Mouse (Mus musculus) left cerebral cortex, postnatal 14 days (tissue): Measurements from ENCODE around the gene Gzmm. TPM values are rescaled to one million over a fixed set of nuclear protein-coding genes. Genes with fewer than 3 reads are reported as not detected.

Experiments used
- DNase-seq, 2 experiments: peaks; one replicate each; pipeline ENCODE4 v3.0.0; 2021 to 2022; ENCODE audit warnings: low spot score in 2 of 2, mixed read lengths in 1 of 2
- intact Hi-C: fragments of 180-260 bp; cut with DNase I; formaldehyde crosslinking; loops from one replicate; pipeline ENCODE4 v1.15.1; 2025
- total RNA-seq, 2 experiments: library from RNA; stranded (reverse); gene quantifications; 2 replicates each; pipeline ENCODE4 v1.2.3; 2021

Gzmm gene
- total RNA-seq, 2 experiments from 2014 or later, result 0.81 to 1.6 TPM

GRCm38 (mm10) chr10:79675346-79676035 lies 13.3 kb upstream of the Gzmm start:
- intact Hi-C loops, result no loop called here
- no peak for DNase-seq

GRCm38 (mm10) chr10:79680606-79681495 lies 8.0 kb upstream of the Gzmm start:
- intact Hi-C loops, result no loop called here
- no peak for DNase-seq

DNA sequence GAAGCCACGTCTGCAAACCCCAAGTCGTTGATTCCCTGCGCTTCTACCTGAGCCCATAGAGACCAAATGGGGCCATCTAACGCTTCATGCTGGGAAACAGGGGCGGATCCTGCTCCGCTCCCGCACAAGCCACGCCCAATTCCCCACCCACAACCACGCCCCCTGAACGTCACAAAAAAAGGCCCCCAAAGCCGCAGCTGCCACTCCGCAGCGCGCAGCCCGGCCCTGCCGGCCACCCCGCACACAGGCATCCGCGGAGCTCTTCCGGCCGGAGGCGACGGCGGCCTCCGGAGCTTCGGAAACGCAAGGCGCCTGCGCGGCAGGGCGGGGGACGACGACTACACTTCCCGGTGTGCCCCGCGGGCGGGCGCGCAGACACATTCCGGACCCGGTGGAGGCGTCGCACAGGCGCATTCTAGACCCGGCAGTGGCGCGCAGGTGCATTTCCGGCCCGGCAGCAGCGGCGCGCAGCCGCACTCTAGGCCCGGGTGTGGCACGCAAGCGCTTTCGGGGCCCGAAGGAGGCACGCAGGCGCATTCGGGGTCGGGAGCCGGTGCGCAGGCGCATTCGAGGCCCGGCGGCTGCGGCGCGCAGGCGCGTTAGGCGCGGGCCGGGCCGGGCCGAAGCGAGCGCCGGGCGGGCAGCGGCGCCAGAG lies 7.1 kb upstream of the Gzmm start, which contains the start of gene Cdc34:
Gene Cdc34, plus strand, starts transcription at position 605 of the 655 bp plus-strand sequence.
- DNase-seq, result peak; percentile 99 to 100
- intact Hi-C loops, result no loop called here

DNA sequence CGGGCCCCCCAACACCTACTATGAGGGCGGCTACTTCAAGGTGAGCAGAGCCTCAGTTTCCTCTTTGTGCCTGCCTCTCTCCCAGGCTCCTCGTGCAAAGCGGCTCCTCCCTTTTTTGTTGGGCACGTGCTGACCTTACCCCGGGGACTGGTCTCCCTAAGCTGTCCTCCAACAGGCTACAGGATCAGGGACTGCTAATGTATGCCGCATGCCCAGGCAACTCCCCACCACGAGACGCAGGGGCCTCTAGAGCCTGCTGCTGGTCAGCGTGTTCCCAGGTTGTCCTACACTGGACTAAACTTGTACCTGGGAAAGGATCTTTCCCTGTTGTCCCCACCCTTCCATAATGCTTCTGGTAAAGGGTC lies 6.3 kb upstream of the Gzmm start:
- DNase-seq, result no peak
- intact Hi-C loops, result no loop called here

DNA sequence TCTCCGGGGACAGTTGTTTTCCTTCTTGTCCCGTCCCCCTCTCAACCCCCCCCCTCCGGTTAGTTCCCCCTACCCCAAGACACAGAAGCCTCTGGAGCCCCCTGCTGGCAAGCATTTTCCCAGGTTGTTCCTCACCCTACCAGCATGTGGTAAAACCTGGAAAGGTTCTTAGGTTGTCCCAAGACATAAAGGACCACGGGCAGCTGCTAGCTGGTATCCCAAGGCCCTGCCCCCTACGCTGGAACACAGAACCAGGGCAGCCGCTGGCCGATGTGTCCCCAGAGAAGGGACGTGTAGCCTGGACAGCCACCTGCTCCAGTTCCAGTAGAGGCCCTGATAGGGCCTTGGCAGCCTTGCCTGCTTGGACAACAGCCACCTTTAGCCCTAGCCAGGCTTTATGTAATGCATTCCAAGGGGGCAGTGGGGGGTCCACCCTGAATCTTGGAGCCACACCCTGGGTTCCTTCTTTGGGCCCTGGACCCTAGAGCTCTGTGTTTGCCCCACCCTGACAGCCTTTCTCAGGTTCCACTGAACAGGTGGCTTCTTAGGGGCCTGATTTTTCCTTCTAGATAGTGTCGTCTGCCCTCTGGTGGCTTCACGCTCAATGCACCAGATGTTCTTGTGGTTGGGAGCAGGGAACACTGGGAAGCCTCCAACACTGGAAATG lies 5.8 kb upstream of the Gzmm start:
- peak; percentile 60 to 83 for DNase-seq
- intact Hi-C loops, result no loop called here

GRCm38 (mm10) chr10:79683726-79684640 lies 4.8 kb upstream of the Gzmm start:
- intact Hi-C loops, result no loop called here
- DNase-seq, result no peak

GRCm38 (mm10) chr10:79684770-79685600 lies 3.8 kb upstream of the Gzmm start:
- intact Hi-C loops, result no loop called here
- DNase-seq, result no peak

DNA sequence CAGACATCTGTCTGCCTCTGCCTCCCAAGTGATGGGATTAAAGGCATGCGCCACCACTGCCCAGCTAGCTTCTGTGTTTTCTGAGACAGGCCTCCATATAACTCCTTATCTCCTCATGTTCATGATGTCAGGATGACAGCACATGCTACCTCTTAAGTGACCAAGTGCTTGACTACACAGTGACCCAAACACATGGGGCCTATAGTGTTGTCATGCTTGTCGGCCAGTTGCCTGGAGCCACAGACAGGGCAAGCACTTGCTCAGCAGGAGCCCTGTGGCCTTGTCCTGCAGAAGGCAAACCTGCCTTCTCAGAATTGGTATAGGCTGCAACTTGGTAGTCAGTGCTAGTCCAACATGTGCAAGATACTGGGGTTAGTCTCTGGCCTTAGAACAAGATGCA lies 2.6 kb upstream of the Gzmm start:
- no peak for DNase-seq
- intact Hi-C loops, result no loop called here

GRCm38 (mm10) chr10:79686691-79687090 lies 2.1 kb upstream of the Gzmm start:
- intact Hi-C loops, result no loop called here
- no peak for DNase-seq

DNA sequence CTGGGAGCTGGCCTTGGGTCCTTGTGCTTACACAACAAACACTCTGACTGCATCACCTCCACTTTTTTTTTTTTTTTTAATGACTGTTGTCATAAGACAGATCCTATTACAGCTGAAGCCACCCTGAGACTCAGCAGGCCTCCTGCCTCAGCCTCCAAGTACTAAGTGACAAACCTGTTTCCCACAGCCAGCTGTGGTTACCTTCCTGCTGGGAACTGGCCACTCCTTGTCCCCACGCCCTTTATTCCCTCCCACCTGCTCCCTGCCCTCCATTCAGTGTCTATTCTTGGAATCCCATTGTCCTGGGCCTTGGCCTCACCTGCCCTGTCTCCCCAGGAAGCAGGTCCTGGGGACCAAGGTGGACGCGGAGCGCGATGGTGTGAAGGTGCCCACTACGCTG lies 1.3 kb upstream of the Gzmm start:
- intact Hi-C loops, result no loop called here
- no peak for DNase-seq

DNA sequence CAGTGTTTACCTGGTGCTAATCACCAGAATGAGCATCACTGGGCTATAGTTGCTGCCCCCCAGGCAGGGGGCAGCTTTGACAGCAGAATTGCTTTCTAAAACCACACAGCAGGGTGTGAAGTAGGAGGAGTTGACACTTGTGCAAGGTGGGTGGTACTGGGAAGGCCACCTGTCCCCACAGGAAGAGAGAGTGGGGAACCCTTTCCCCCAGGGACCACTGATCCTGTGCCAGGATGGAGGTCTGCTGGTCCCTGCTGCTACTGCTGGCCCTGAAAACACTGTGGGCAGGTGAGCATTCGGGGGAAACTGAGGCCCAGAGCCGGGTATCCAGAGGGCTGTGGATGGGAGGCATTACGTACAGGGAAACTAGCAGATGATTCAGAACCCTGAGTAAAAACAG lies 358 bp downstream of the Gzmm start:
- DNase-seq, result no peak
- intact Hi-C loops, result no loop called here

DNA sequence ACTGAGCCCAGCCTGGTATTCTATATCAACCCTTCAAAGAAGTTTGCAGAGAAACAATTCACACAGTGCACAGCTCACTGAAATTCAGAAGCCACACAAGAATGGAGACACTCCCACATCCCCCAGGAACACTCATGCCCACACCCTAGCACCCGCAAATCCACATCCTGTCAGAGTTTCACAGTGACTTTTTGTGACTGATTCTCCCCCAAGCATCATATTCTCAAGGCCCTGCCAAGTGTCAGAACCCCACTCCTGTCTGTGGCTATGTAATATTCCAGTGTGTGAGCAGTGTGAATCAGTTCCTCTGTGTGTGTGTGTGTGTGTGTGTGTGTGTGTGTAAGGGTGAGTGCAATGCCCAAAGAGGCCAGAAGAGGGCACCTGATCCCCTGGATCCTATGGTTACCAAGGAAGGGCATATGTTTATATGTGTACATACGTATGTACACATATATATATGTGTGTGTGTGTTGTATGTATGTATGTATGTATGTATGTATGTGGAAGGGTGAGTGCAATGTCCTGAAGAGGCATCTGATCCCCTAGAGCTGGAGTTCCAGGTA lies 3.2 kb downstream of the Gzmm start:
- intact Hi-C loops, result no loop called here
- no peak for DNase-seq

GRCm38 (mm10) chr10:79693580-79694378 lies 5.0 kb downstream of the Gzmm start:
- intact Hi-C loops, result no loop called here
- no peak for DNase-seq

DNA sequence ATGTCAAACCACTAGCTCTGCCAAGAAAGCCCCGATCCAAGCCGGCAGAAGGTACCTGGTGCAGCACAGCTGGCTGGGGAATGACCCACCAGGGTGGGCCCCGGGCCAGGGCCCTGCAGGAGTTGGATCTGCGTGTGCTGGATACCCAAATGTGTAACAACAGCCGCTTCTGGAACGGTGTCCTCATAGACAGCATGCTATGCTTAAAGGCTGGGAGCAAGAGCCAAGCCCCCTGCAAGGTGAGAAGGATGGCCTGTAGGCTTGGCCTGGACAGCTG lies 5.5 kb downstream of the Gzmm start:
- no peak for DNase-seq
- intact Hi-C loops, result no loop called here

DNA sequence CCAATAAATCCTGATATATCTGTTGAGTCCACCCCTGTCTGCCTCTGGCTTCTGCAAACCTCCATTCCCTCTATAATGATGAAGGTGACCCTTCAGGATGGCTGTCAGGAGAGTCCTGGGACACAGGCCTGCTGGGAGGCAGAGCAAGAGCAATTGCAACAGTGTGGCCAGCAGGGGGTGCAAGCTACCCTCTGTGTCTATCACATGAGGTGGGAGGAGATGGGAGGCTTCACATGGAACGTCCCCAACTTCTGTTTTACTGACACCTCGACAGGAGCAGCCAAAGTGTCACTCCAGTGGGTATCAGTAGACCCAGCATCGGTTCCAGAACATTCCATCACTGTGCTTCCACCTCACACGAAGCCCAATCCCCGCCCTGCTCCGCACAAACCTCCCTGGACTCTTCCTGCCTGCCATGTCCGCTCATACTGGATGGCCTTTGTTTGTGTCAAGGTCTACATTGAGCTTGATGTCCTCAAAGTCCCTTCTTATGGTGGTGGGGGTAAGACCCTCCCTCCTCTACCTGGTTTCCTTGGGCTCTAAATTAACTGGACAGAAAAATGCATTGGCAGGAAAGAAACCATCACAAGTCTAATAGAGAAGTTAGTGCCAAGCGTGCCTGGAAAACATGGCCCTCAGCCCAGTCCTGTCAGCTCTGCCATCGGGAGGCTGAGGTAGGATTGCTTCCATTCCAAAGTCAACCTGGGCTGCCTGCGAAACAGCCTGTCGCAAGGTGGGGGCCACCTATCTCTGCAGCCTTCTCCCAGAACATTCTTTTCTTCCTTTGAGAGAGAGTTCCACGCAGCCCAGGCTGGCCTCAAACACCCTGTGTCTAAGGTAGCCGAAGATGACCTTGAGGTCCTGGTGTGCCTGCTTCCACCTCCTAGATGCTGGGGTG lies 6.7 kb downstream of the Gzmm start:
- intact Hi-C loops, result no loop called here
- peak; percentile 69 for DNase-seq

DNA sequence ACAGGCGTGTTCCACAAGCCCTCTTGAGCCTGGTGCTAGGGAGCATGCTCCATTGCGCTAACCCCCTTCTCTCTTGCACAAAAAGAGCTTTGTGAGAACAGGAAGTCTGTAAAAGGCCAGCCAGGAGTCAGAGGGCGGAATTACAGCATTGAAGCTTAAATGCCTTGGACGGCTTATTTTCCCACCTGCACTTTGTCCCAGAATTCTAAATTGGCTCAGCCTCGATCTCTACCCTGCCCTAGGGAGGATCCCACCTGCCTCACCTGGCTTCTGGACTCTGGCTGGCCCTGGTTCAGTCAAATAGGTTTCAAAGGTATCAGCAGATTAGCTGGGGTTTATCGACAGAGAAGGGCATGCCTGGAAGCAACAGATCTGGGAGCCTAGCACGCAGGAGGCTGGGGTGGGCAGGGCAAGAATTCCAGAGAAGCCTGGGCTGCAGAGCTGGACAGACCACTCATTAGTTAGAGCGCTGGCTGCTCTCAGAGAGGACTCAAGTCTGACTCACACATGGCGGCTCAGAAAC lies 7.4 kb downstream of the Gzmm start:
- no peak for DNase-seq
- intact Hi-C loops, result no loop called here
